Mouse (Mus musculus) gastrocnemius, adult 18-20 months (tissue): ENCODE measurements around the gene Hmgxb4. TPM values are rescaled to one million over a fixed set of nuclear protein-coding genes. Genes with fewer than 3 reads are reported as not detected.

ENCODE experiments used
- DNase-seq: peaks from one replicate; pipeline ENCODE4 v3.0.0; 2021; ENCODE audit warnings: low spot score
- total RNA-seq, 2 experiments: library from RNA; stranded (reverse); gene quantifications; 2 replicates each; pipeline ENCODE4 v1.2.3; 2021

The Hmgxb4 gene
- total RNA-seq, 2 experiments from 2014 or later = 7.4 to 9.5 TPM

GRCm38 (mm10) chr8:75071627-75072346 lies 78.6 kb downstream of the Hmgxb4 start:
- DNase-seq = peak; percentile 86

GRCm38 (mm10) chr8:75074876-75075275 lies 81.7 kb downstream of the Hmgxb4 start:
- DNase-seq = no peak

GRCm38 (mm10) chr8:75078215-75078614 lies 85.1 kb downstream of the Hmgxb4 start:
- no peak for DNase-seq

- no peak for DNase-seq
Measured at GRCm38 (mm10) chr8:75078851-75079250, 85.7 kb downstream of the Hmgxb4 start.

Other genes starting within 250 kb of the Hmgxb4 start
- not detected for gene Isx, start 120.2 kb upstream of the Hmgxb4 start, total RNA-seq
- 10 to 100 TPM; 54.0 to 58.4 TPM for gene Tom1, start 40.3 kb downstream of the Hmgxb4 start, total RNA-seq
- 1 to 10 TPM; 5.0 to 5.3 TPM for gene Hmox1, start 100.3 kb downstream of the Hmgxb4 start, total RNA-seq
- under 1 TPM; 0.66 to 0.87 TPM for gene Mcm5, start 116.2 kb downstream of the Hmgxb4 start, total RNA-seq
- gene Rasd2, start 220.6 kb downstream of the Hmgxb4 start, total RNA-seq = 10 to 100 TPM; 65.5 to 99.9 TPM